Mouse (Mus musculus) cerebellum, adult 2 months (tissue): ENCODE measurements around the gene Gas7.

Source experiments
- CTCF ChIP-seq: fragments of 200-500 bp; IDR thresholded peaks from 2 replicates; pipeline ENCODE4 v1.5.1; 2011; ENCODE audit warnings: low read depth, mild to moderate bottlenecking, control low read depth, low read length, moderate library complexity, borderline replicate concordance; ENCODE audit not compliant: insufficient read depth
- POLR2A ChIP-seq: fragments of 200-500 bp; IDR thresholded peaks from 2 replicates; pipeline ENCODE4 v1.6.1; 2011; ENCODE audit warnings: low read length, control low read depth, borderline replicate concordance; ENCODE audit not compliant: insufficient read depth

GRCm38 (mm10) chr11:67668460-67669007, 213.3 kb downstream of the Gas7 start:
- no peak for TF ChIP-seq CTCF
- no peak for TF ChIP-seq POLR2A
